Mouse (Mus musculus): ENCODE measurements around the gene Ins1. TPM values are rescaled to one million over a fixed set of nuclear protein-coding genes. Genes with fewer than 3 reads are reported as not detected.

Ins1 gene
- not detected in 2 replicates for polyA plus RNA-seq (2015; fragmentation: Nextera tagmentation; extraction: Ambion mirVana)

- Histone ChIP-seq H3K4me2 (ENCODE audit: low read depth, low read length) (no peak within 1 kb of the TSS), H3K9me3 (replicated peaks; ENCODE audit: control insufficient read depth, low read length) (no peaks in the 10 kb centered on the region), H3K36me3 (ENCODE audit: control insufficient read depth, insufficient read depth) (no peaks in the 10 kb centered on the region), H3K4me1 (ENCODE audit: control insufficient read depth, insufficient read depth, low read length) (no peaks in the 10 kb centered on the region), H3K4me3 (ENCODE audit: low read length) (no peak within 1 kb of the TSS), H3K27ac (ENCODE audit: low read length) (no peak within 1 kb of the TSS), H3K9ac (ENCODE audit: low read length) (no peak within 1 kb of the TSS), H3K27me3 (ENCODE audit: control insufficient read depth, insufficient read depth, low read length) (no peaks in the 10 kb centered on the region)
- ATAC-seq (replicated peaks; ENCODE audit: extremely low read depth, insufficient read depth, low FRiP score) = no peak
Measured at GRCm38 (mm10) chr19:52263997-52264396, at the start of gene Ins1. Gene Ins1, plus strand, starts transcription at chr19:52264297.

All from heart, embryonic 16.5 days (tissue).